Mouse (Mus musculus): ENCODE results near the gene Mas1. TPM values are rescaled to one million over a fixed set of nuclear protein-coding genes. Genes with fewer than 3 reads are reported as not detected.
A peak's percentile ranks its signal among the peaks of the same experiment; 100 is the strongest.

Mas1 gene
- polyA plus RNA-seq, 1 experiment: not detected

- Histone ChIP-seq H3K36me3 (ENCODE audit: control insufficient read depth, insufficient read depth, low read length) (no peaks in the 10 kb centered on the region), H3K27me3 (ENCODE audit: control insufficient read depth, insufficient read depth, low read length) (no peaks in the 10 kb centered on the region), H3K4me3 (ENCODE audit: low read depth, low read length) (no peak overlapping the region), H3K4me1 (ENCODE audit: control insufficient read depth, insufficient read depth, insufficient read length, low read length) (peaks cover 3% of the 10 kb centered on the region; the same call in 1 of the 2 replicates), H3K27ac (ENCODE audit: insufficient read depth, low read depth, low read length) (peak overlapping the region; percentile 43; the same call in 1 of the 2 replicates)
- WGBS: 69% methylated on average over 4 of the region's 4 CpGs
- TF ChIP-seq POLR2A (IDR thresholded peaks at IDR 0.05; ENCODE audit: low read depth, low read length) (no peak), CTCF (IDR thresholded peaks at IDR 0.05; ENCODE audit: extremely low read depth, insufficient read length, insufficient replicate concordance, low read depth, low read length) (no peak)
These were observed 35.3 kb downstream of the Mas1 start for GRCm38 (mm10) chr17:12832657-12833056.

DNA sequence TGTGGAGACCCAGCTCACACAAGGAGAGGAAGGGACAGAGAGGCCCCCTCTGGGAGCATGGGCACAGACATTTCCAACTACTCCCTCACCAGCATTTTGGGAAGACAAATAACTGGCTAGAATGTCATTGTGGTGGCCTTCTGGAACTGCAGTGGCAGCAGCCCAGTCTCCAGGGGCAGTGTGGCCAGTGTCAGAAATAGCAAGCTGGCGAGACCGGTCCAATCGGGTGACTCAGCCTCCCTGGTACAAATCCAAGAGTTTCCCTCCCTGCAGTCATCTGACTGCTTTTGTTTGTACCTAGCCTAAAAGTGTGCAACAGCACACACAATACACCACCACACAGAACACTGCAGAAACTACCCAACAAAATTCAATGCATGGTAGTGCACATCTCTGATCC is 35.7 kb downstream of the Mas1 start:
- peaks cover 3% of the 10 kb centered on the region; the same call in 1 of the 2 replicates for H3K4me1 ChIP-seq (ENCODE audit: control insufficient read depth, insufficient read depth, insufficient read length, low read length)
- no peaks in the 10 kb centered on the region for H3K27me3 ChIP-seq (ENCODE audit: control insufficient read depth, insufficient read depth, low read length)
- WGBS: 68% methylated on average over 3 of the region's 3 CpGs
- TF ChIP-seq POLR2A (IDR thresholded peaks at IDR 0.05; ENCODE audit: low read depth, low read length) (no peak), CTCF (IDR thresholded peaks at IDR 0.05; ENCODE audit: extremely low read depth, insufficient read length, insufficient replicate concordance, low read depth, low read length) (no peak)
- H3K4me3 ChIP-seq (ENCODE audit: low read depth, low read length): no peak overlapping the region
- peak overlapping the region; percentile 43; the same call in 1 of the 2 replicates for H3K27ac ChIP-seq (ENCODE audit: insufficient read depth, low read depth, low read length)
- no peaks in the 10 kb centered on the region for H3K36me3 ChIP-seq (ENCODE audit: control insufficient read depth, insufficient read depth, low read length)

DNA sequence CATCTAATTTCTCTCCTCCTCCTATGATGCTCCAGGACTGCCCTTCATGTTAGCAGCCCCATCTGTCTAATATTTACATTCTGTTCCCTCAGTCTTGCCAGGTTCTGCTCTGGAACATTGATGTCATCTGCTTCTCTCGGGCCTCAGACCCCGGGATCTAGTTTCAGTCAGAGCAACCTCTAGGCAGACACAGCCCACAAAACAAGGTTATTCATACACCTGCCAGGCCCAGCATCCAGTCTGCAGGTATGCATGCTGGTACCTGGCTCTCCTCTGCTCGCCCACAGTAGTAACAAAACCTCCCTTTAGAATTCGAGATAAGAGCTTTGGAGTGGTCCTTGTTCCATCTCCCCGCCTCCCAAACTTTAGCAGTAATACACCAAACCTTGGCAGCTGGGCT is 37.6 kb downstream of the Mas1 start:
- TF ChIP-seq CTCF (IDR thresholded peaks at IDR 0.05; ENCODE audit: extremely low read depth, insufficient read length, insufficient replicate concordance, low read depth, low read length): no peak
- no peak for TF ChIP-seq POLR2A (IDR thresholded peaks at IDR 0.05; ENCODE audit: low read depth, low read length)
- WGBS: 72% methylated on average over 5 of the region's 5 CpGs
- no peak overlapping the region for H3K4me3 ChIP-seq (ENCODE audit: low read depth, low read length)

GRCm38 (mm10) chr17:12815885-12816284 is 52.1 kb downstream of the Mas1 start:
- 92% methylated on average over 4 of the region's 4 CpGs for WGBS
- no peak for TF ChIP-seq CTCF (IDR thresholded peaks at IDR 0.05; ENCODE audit: extremely low read depth, insufficient read length, insufficient replicate concordance, low read depth, low read length)
- no peak for TF ChIP-seq POLR2A (IDR thresholded peaks at IDR 0.05; ENCODE audit: low read depth, low read length)

More for the DNA sequence above, 37.6 kb downstream of the Mas1 start:
- H3K36me3 ChIP-seq (ENCODE audit: control insufficient read depth, insufficient read depth, low read length): no peaks in the 10 kb centered on the region
- peaks cover 3% of the 10 kb centered on the region; the same call in 1 of the 2 replicates for H3K4me1 ChIP-seq (ENCODE audit: control insufficient read depth, insufficient read depth, insufficient read length, low read length)
- H3K27ac ChIP-seq (ENCODE audit: insufficient read depth, low read depth, low read length): no peak overlapping the region
- H3K27me3 ChIP-seq (ENCODE audit: control insufficient read depth, insufficient read depth, low read length): no peaks in the 10 kb centered on the region

GRCm38 (mm10) chr17:12814502-12814901 is 53.4 kb downstream of the Mas1 start:
- Histone ChIP-seq H3K36me3 (ENCODE audit: control insufficient read depth, insufficient read depth, low read length) (no peaks in the 10 kb centered on the region), H3K4me3 (ENCODE audit: low read depth, low read length) (no peak overlapping the region), H3K27ac (ENCODE audit: insufficient read depth, low read depth, low read length) (no peak overlapping the region), H3K27me3 (ENCODE audit: control insufficient read depth, insufficient read depth, low read length) (no peaks in the 10 kb centered on the region), H3K4me1 (ENCODE audit: control insufficient read depth, insufficient read depth, insufficient read length, low read length) (no peaks in the 10 kb centered on the region)
- TF ChIP-seq POLR2A (IDR thresholded peaks at IDR 0.05; ENCODE audit: low read depth, low read length): no peak
- no peak for TF ChIP-seq CTCF (IDR thresholded peaks at IDR 0.05; ENCODE audit: extremely low read depth, insufficient read length, insufficient replicate concordance, low read depth, low read length)
- WGBS: 61% methylated on average over 3 of the region's 3 CpGs

More at GRCm38 (mm10) chr17:12815885-12816284, 52.1 kb downstream of the Mas1 start:
- H3K4me1 ChIP-seq (ENCODE audit: control insufficient read depth, insufficient read depth, insufficient read length, low read length): no peaks in the 10 kb centered on the region
- H3K4me3 ChIP-seq (ENCODE audit: low read depth, low read length): no peak overlapping the region
- no peaks in the 10 kb centered on the region for H3K27me3 ChIP-seq (ENCODE audit: control insufficient read depth, insufficient read depth, low read length)
- no peaks in the 10 kb centered on the region for H3K36me3 ChIP-seq (ENCODE audit: control insufficient read depth, insufficient read depth, low read length)
- H3K27ac ChIP-seq (ENCODE audit: insufficient read depth, low read depth, low read length): no peak overlapping the region

GRCm38 (mm10) chr17:12810973-12811303 is 57.0 kb downstream of the Mas1 start:
- H3K4me3 ChIP-seq (ENCODE audit: low read depth, low read length): no peak overlapping the region
- WGBS: 97% methylated on average over 1 of the region's 1 CpGs
- no peaks in the 10 kb centered on the region for H3K27me3 ChIP-seq (ENCODE audit: control insufficient read depth, insufficient read depth, low read length)
- H3K36me3 ChIP-seq (ENCODE audit: control insufficient read depth, insufficient read depth, low read length): no peaks in the 10 kb centered on the region
- TF ChIP-seq POLR2A (IDR thresholded peaks at IDR 0.05; ENCODE audit: low read depth, low read length): no peak
- no peaks in the 10 kb centered on the region for H3K4me1 ChIP-seq (ENCODE audit: control insufficient read depth, insufficient read depth, insufficient read length, low read length)
- H3K27ac ChIP-seq (ENCODE audit: insufficient read depth, low read depth, low read length): no peak overlapping the region

GRCm38 (mm10) chr17:12810103-12810972 is 57.6 kb downstream of the Mas1 start:
- H3K27ac ChIP-seq (ENCODE audit: insufficient read depth, low read depth, low read length): no peak overlapping the region
- WGBS: 16% methylated on average over 14 of the region's 14 CpGs
- no peak overlapping the region for H3K4me3 ChIP-seq (ENCODE audit: low read depth, low read length)

More at GRCm38 (mm10) chr17:12810103-12810972, 57.6 kb downstream of the Mas1 start:
- Histone ChIP-seq H3K36me3 (ENCODE audit: control insufficient read depth, insufficient read depth, low read length) (no peaks in the 10 kb centered on the region), H3K27me3 (ENCODE audit: control insufficient read depth, insufficient read depth, low read length) (no peaks in the 10 kb centered on the region), H3K4me1 (ENCODE audit: control insufficient read depth, insufficient read depth, insufficient read length, low read length) (no peaks in the 10 kb centered on the region)
- TF ChIP-seq POLR2A (IDR thresholded peaks at IDR 0.05; ENCODE audit: low read depth, low read length) (no peak), CTCF (IDR thresholded peaks at IDR 0.05; ENCODE audit: extremely low read depth, insufficient read length, insufficient replicate concordance, low read depth, low read length) (peak; percentile 87; the same call in 1 of the 2 replicates)
